Mouse (Mus musculus) midbrain, postnatal 0 days (tissue): Measurements from ENCODE around the gene Fpr3. TPM values are rescaled to one million over a fixed set of nuclear protein-coding genes. Genes with fewer than 3 reads are reported as not detected.
"Not testable (repeated sequence)": the region's sequence is repeated elsewhere in the genome, so short reads cannot be mapped to it uniquely, and the experiment has no call there.

Source experiments
- ATAC-seq: fragments of 200-750 bp; cut with Nextera tagmentation; 2 replicates; pipeline ENCODE4 v1.8.0; 2017; ENCODE audit warnings: moderate number of reproducible peaks, mild to moderate bottlenecking, moderate TSS enrichment, moderate library complexity; ENCODE audit not compliant: low FRiP score
- DNase-seq: peaks from one replicate; pipeline ENCODE4 v3.0.0-alpha.2; 2015; ENCODE audit warnings: low spot score
- H3K27ac ChIP-seq: fragments of 300-500 bp; sonication (generic); 2 replicates; pipeline ENCODE4 v1.5.1; 2014; ENCODE audit warnings: low read depth, mild to moderate bottlenecking, low read length, mixed read lengths
- H3K27me3 ChIP-seq: fragments of 300-500 bp; sonication (generic); 2 replicates; pipeline ENCODE4 v1.6.1; 2014; ENCODE audit warnings: low read length, control low read depth, mixed read lengths; ENCODE audit not compliant: insufficient read depth
- H3K36me3 ChIP-seq: fragments of 300-500 bp; sonication (generic); 2 replicates; pipeline ENCODE4 v1.6.1; 2014; ENCODE audit warnings: low read length, control low read depth, mixed read lengths; ENCODE audit not compliant: insufficient read depth
- H3K4me1 ChIP-seq: fragments of 300-500 bp; sonication (generic); 2 replicates; pipeline ENCODE4 v1.6.1; 2014; ENCODE audit warnings: mild to moderate bottlenecking, control low read depth, antibody characterized with exemption, low read length, mixed read lengths; ENCODE audit not compliant: insufficient read depth
- H3K4me2 ChIP-seq: fragments of 300-500 bp; sonication (generic); 2 replicates; pipeline ENCODE4 v1.6.1; 2014; ENCODE audit warnings: low read depth, mild to moderate bottlenecking, low read length, mixed read lengths; ENCODE audit not compliant: poor library complexity, severe bottlenecking
- H3K4me3 ChIP-seq: fragments of 300-500 bp; sonication (generic); 2 replicates; pipeline ENCODE4 v1.5.1; 2014; ENCODE audit warnings: low read depth, mild to moderate bottlenecking, low read length, moderate library complexity
- H3K9ac ChIP-seq: fragments of 300-500 bp; sonication (generic); replicated peaks from 2 replicates; pipeline ENCODE4 v1.6.1; 2014; ENCODE audit warnings: mild to moderate bottlenecking, low read length, moderate library complexity, mixed read lengths; ENCODE audit not compliant: poor library complexity, severe bottlenecking
- H3K9me3 ChIP-seq: fragments of 300-500 bp; sonication (generic); 2 replicates; pipeline ENCODE4 v1.6.1; 2016; ENCODE audit warnings: low read length, control low read depth
- CTCF ChIP-seq: IDR thresholded peaks from 2 replicates; pipeline ENCODE4 v1.5.1; 2016; ENCODE audit warnings: antibody characterized with exemption, mild to moderate bottlenecking
- WGBS: fragments of 180-500 bp; shearing (Covaris S2); extraction: QIAGEN DNeasy Blood & Tissue Kit; methylation state at CpG from one replicate; pipeline ENCODE4 v1.1.7; 2014; 5-methylcytosine and 5-hydroxymethylcytosine counted together
- polyA plus RNA-seq: library from polyadenylated mRNA; unstranded; fragments of >200 nt; fragmentation: Nextera tagmentation; extraction: Ambion mirVana; gene quantifications from 2 replicates; pipeline ENCODE4 v1.2.1, GENCODE M21; 2015
- total RNA-seq: library from RNA; depleted of rRNA; stranded (reverse); fragments of >200 nt; gene quantifications from 2 replicates; pipeline ENCODE4 v1.2.3, GENCODE M21; 2014; rRNA removed

The Fpr3 gene
- total RNA-seq = not detected in 2 replicates
- not detected in 2 replicates for polyA plus RNA-seq

DNA sequence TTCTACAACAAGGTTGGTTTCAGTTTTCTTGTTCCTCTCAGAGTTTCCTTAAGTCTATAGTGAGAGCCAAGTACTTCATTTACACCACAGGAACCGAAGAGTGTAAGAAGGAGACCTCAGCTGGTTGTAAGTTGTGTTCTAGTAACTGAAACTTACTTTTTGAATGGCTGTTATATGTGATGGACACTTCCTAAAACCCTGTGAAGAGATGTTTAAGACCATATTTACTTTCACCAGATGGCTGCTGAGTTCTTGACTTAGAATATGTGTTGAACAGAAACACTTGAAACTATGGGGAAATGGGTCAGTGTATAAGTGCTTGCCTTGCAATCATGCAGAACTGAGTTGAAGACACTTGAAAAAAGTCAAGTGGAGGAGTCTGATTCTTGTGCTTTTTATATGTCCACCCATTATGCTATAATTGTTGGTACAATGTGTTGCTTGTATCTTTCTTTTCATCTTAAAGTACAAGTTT is at the start of gene Fpr3, which contains the start of gene Fpr2:
Gene Fpr3, plus strand, starts transcription at position 79 of the 475 bp plus-strand sequence.
Gene Fpr2, plus strand, starts transcription at position 51 of the 475 bp plus-strand sequence.
- Histone ChIP-seq H3K36me3 (no peaks in the 10 kb centered on the region), H3K4me2 (no peak within 1 kb of the TSS), H3K9me3 (no peaks in the 10 kb centered on the region), H3K27ac (no peak within 1 kb of the TSS), H3K9ac (no peak within 1 kb of the TSS), H3K4me3 (no peak within 1 kb of the TSS), H3K4me1 (no peaks in the 10 kb centered on the region), H3K27me3 (0 out of 2 replicates have a peak, but pooled peaks cover 2% of the 10 kb centered on the region)
- TF ChIP-seq CTCF = no peak
- WGBS = 56% methylated on average over 1 of the region's 1 CpGs
- ATAC-seq (no peak), DNase-seq (no peak)

DNA sequence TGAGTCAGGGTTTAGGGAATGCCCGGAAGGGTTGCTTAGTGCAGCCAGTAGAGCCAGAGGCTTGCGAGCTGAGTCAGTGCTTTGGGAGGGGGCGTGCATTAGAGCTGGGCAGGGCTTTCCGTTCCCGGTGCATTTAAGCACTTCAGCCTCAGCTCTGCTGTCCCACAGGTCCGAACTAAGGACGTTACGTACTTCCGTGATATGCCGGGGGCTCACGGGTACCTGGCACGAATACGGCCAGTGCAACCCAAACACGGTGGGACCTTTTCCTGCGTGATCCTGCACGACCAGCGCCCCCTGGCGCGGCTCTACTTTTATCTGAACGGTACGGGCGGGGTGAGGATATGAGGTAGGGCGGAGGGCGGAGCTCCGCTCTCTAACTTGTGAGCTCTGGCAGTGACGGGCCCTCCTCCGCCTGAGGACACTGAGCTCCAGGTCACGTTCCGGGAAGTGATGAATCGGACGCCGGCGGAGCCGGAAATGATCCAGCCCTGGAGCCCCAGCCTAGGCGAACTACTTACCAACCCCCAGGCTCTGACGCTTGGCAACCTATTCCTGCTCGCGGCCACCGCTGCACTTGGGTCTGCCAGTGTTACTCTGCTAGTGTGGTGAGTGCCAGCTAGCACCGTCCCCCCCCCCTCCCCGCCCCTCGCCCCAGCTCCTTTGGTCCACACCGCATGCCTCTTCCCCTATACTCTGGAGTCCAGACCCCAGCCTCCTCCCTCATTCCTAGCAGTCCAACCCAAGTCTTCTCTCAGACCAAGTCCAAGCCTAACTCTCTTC is 49.5 kb upstream of the Fpr3 start:
- under 1% methylated on average over 42 of the region's 43 CpGs for WGBS
- ATAC-seq = peak; percentile 97
- H3K36me3 ChIP-seq = peaks cover 16% of the 10 kb centered on the region

DNA sequence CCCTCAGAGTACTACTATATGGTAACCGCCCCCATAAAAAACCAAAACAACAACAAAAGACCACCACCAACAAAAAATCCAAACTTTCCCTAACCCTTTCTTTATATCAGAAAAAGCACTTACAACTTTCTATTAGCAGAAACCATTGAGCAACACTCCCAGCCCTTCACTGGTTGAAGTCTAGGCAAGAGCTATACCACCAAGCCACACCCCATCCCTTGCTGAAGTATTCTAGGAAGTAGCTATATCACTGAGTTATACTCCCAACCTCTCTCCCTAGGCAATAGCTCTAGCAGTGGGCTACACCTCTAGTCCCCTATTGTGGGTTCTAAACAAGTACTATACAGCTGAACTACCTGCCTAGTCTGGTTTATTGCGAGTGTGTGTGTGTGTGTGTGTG is 48.4 kb upstream of the Fpr3 start:
- no peaks in the 10 kb centered on the region for H3K9me3 ChIP-seq
- H3K27ac ChIP-seq = no peak overlapping the region
- H3K27me3 ChIP-seq = no peaks in the 10 kb centered on the region
- no peak overlapping the region for H3K9ac ChIP-seq
- DNase-seq = no peak
- H3K4me1 ChIP-seq = no peaks in the 10 kb centered on the region; the same call in 1 of the 2 replicates
- H3K4me2 ChIP-seq = no peak overlapping the region
- H3K4me3 ChIP-seq = no peak overlapping the region
- peaks cover 11% of the 10 kb centered on the region for H3K36me3 ChIP-seq
- TF ChIP-seq CTCF = no peak
- ATAC-seq = no peak
- WGBS = 95% methylated on average over 2 of the region's 2 CpGs

More for the DNA sequence above, 49.5 kb upstream of the Fpr3 start:
- Histone ChIP-seq H3K4me2 (peak overlapping the region; percentile 80), H3K27me3 (no peaks in the 10 kb centered on the region), H3K9me3 (no peaks in the 10 kb centered on the region), H3K9ac (peak overlapping the region; percentile 71), H3K4me1 (no peaks in the 10 kb centered on the region; the same call in 1 of the 2 replicates), H3K4me3 (peak overlapping the region; percentile 43), H3K27ac (peak overlapping the region; percentile 73)
- peak; percentile 84 for TF ChIP-seq CTCF
- DNase-seq = peak; percentile 97

GRCm38 (mm10) chr17:17840796-17841195 is 46.9 kb upstream of the Fpr3 start:
- H3K27me3 ChIP-seq = no peaks in the 10 kb centered on the region
- no peak for ATAC-seq
- no peaks in the 10 kb centered on the region for H3K9me3 ChIP-seq
- no peak overlapping the region for H3K27ac ChIP-seq
- TF ChIP-seq CTCF = no peak
- no peaks in the 10 kb centered on the region; the same call in 1 of the 2 replicates for H3K4me1 ChIP-seq
- DNase-seq = no peak
- WGBS = 92% methylated on average over 7 of the region's 7 CpGs
- H3K4me3 ChIP-seq = no peak overlapping the region
- H3K9ac ChIP-seq = no peak overlapping the region
- H3K36me3 ChIP-seq = peaks cover 11% of the 10 kb centered on the region
- no peak overlapping the region for H3K4me2 ChIP-seq

DNA sequence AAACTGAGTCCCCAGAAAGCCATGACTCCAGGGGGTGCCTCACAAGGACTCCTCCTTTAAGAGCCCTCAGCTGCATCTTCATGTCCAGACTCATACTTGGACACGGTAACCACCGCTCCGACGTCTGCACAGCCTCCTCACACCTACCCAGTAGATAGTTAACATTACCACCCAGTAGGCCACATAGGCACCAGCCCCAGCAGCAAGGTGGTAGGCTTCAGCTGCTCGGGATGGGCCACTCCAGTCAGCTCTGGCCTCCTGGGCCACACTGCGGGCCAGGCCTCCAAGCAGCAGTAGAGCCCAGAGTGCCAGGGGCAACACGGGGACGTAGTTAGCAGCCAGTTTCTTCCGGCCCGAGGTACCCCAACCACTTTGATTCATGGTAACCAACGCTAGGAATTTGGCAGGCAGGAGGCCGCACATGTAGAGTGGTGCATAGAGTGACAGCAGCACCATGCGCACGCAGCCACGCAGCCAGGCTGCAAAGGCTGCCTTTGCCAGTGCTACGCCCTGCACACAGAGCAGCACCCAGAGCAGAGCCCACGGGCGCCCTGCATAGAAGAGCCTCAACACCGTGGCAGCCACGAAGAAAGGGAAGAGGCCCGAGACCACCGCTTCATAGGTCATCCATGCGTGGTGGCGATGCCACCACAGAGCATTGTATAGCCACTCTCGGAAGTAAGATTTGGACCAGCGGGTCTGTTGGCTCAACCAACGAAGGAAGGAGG is 44.0 kb upstream of the Fpr3 start:
- Histone ChIP-seq H3K36me3 (peaks cover 3% of the 10 kb centered on the region; the same call in 1 of the 2 replicates), H3K27ac (no peak overlapping the region), H3K4me3 (no peak overlapping the region), H3K4me1 (no peaks in the 10 kb centered on the region; the same call in 1 of the 2 replicates), H3K27me3 (no peaks in the 10 kb centered on the region), H3K4me2 (no peak overlapping the region), H3K9ac (no peak overlapping the region), H3K9me3 (no peaks in the 10 kb centered on the region)
- DNase-seq (no peak), ATAC-seq (0 out of 2 replicates have a peak, but pooled peaks have one; percentile 16)
- WGBS = 80% methylated on average over 27 of the region's 27 CpGs
- TF ChIP-seq CTCF = no peak

DNA sequence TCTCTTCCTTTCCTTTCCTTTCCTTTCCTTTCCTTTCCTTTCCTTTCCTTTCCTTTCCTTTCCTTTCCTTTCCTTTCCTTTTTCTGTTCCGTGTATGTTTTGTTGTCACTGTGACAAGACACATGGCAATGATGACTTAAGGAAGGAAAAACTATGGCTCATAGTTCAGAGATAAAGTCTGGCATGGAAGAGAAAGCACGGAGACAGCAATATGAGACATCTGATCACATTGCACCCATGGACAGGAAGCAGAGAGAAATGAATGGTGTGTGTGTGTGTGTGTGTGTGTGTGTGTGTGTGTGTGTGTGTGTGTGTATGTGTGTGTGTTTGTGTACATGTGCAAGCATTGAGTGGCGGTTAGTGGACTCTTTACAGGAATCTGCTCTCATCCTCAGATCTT is 43.0 kb upstream of the Fpr3 start:
- not testable (repeated sequence) for H3K4me2 ChIP-seq, H3K4me3 ChIP-seq, H3K9me3 ChIP-seq, DNase-seq, ATAC-seq, H3K36me3 ChIP-seq, H3K27ac ChIP-seq, H3K9ac ChIP-seq, H3K4me1 ChIP-seq, H3K27me3 ChIP-seq
- 93% methylated on average over 3 of the region's 3 CpGs for WGBS
